Comparison of ENCODE assay signal across 8 mouse cellular contexts in the genomic region with DNA sequence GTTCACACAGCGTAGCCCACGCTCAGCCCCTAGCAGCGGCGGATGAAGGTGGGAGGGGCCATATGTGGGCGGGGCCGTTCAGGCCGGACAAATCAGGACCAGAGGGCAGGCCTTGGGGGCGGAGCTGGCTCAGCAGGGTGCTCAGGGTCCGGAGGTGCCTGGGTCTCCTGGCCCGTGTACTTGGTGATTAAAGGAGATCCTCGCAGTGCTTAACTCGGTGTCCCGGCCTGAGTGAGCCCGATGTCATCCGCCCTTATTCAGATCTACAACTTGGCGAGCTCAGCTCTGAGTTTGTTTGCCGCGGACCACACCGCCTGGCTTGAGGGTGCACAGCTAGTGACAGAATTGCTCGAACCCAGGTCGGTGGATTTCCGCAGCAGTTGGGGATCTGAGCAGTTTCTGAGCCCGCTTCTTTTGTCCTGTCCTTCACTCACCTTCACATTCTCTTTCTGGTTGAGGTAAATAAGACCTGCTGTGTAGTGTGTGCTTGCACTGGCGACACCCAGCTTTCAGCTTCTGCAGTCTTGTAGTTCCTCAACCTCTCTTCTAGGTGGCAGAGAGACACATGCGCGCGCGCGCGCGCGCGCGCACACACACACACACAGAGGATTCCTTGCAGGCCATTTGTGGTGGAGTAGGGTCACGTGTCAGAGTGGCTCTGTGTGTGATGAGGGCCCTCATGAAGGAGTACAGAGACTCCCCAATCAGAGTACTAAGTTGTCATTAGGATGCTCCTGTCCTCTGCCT.
DNase-seq lines count a peak whose midpoint lies in the region; ATAC-seq and TF ChIP-seq lines count a peak whose summit lies in the region.

No protein-coding gene starts in this region.

- peak; percentile 91 for DNase-seq in left cerebral cortex, postnatal 4 days
- DNase-seq in left cerebral cortex, adult 9 months (ENCODE audit: low spot score in 2 of 2): no peak
- DNase-seq in embryo, embryonic 10 days (ENCODE audit: low spot score): peak; percentile 92
- peak; percentile 64 to 80 for DNase-seq in heart, adult 18-20 months
- peak; percentile 31 for DNase-seq in kidney, adult 11 months
- DNase-seq in thymus, adult 2 months: peak; percentile 53

- peak overlapping the region; percentile 38 for H3K4me3 ChIP-seq in liver, embryonic 15.5 days (replicated peaks)
- peak overlapping the region; percentile 35 for H3K4me3 ChIP-seq in neural tube, embryonic 13.5 days
- H3K4me3 ChIP-seq in thymus, adult 2 months (ENCODE audit: control insufficient read depth, insufficient read depth, low read length): no peak overlapping the region

- H3K4me2 ChIP-seq in liver, embryonic 15.5 days: peak overlapping the region; percentile 66
- H3K4me2 ChIP-seq in neural tube, embryonic 13.5 days: peak overlapping the region; percentile 56

- ATAC-seq in liver, embryonic 15.5 days (ENCODE audit: insufficient read depth): peak; percentile 61; the same call in 1 of the 2 replicates
- peak; percentile 58; the same call in 1 of the 2 replicates for ATAC-seq in neural tube, embryonic 13.5 days (ENCODE audit: low read depth)

- H3K4me1 ChIP-seq in liver, embryonic 15.5 days (replicated peaks): peaks cover 12% of the 10 kb centered on the region
- peaks cover 48% of the 10 kb centered on the region for H3K4me1 ChIP-seq in neural tube, embryonic 13.5 days (replicated peaks)
- H3K4me1 ChIP-seq in thymus, adult 2 months (replicated peaks; ENCODE audit: control insufficient read depth, insufficient read depth, low read length): no peaks in the 10 kb centered on the region

- no peak overlapping the region for H3K27ac ChIP-seq in liver, embryonic 15.5 days (replicated peaks)
- no peak overlapping the region; the same call in 1 of the 2 replicates for H3K27ac ChIP-seq in neural tube, embryonic 13.5 days (replicated peaks)
- no peak overlapping the region for H3K27ac ChIP-seq in thymus, adult 2 months (ENCODE audit: control insufficient read depth, insufficient read depth, low read length)

- peaks cover 38% of the 10 kb centered on the region for H3K27me3 ChIP-seq in liver, embryonic 15.5 days
- H3K27me3 ChIP-seq in neural tube, embryonic 13.5 days: peaks cover 5% of the 10 kb centered on the region; the same call in 1 of the 2 replicates
- no peaks in the 10 kb centered on the region; the same call in 1 of the 2 replicates for H3K27me3 ChIP-seq in thymus, adult 2 months (ENCODE audit: control insufficient read depth, insufficient read depth, low read length)

- H3K9ac ChIP-seq in liver, embryonic 15.5 days: no peak overlapping the region
- peak overlapping the region; percentile 27 for H3K9ac ChIP-seq in neural tube, embryonic 13.5 days

- intact Hi-C loops in left cerebral cortex, postnatal 4 days (cut with DNase I): no loop called here

- TF ChIP-seq POLR2A in thymus, adult 2 months (IDR thresholded peaks at IDR 0.05; ENCODE audit: control insufficient read depth, extremely low read depth, insufficient read depth, low read length, poor library complexity): no peak

- H3K9me3 ChIP-seq in liver, embryonic 15.5 days (replicated peaks): no peaks in the 10 kb centered on the region
- no peaks in the 10 kb centered on the region for H3K9me3 ChIP-seq in neural tube, embryonic 13.5 days

- 6% methylated on average over 35 of the region's 35 CpGs for WGBS in liver, embryonic 15.5 days (ENCODE audit: insufficient replicate concordance)
- WGBS in neural tube, embryonic 13.5 days: 6% methylated on average over 35 of the region's 35 CpGs
- WGBS in thymus, adult 2 months: 5% methylated on average over 35 of the region's 35 CpGs

- H3K36me3 ChIP-seq in liver, embryonic 15.5 days (replicated peaks): no peaks in the 10 kb centered on the region
- no peaks in the 10 kb centered on the region for H3K36me3 ChIP-seq in neural tube, embryonic 13.5 days
- H3K36me3 ChIP-seq in thymus, adult 2 months (ENCODE audit: control insufficient read depth, insufficient read depth, low read length): no peaks in the 10 kb centered on the region

- TF ChIP-seq CTCF in thymus, adult 2 months (IDR thresholded peaks at IDR 0.05; ENCODE audit: borderline replicate concordance, control insufficient read depth, extremely low read depth, insufficient read depth, low read length, poor library complexity): no peak

Comparison
In these comparisons a context has a peak if more than half of its experiments do, and no peak if none do; other contexts are left out.
1. DNase-seq: peak in left cerebral cortex, postnatal 4 days (single experiment), embryo, embryonic 10 days (single experiment), heart, adult 18-20 months (2 of 2), kidney, adult 11 months (single experiment) and thymus, adult 2 months (single experiment); none in left cerebral cortex, adult 9 months (0 of 2).